Mouse (Mus musculus) forebrain, embryonic 11.5 days (tissue): ENCODE data around the gene Tsnax. TPM values are rescaled to one million over a fixed set of nuclear protein-coding genes. Genes with fewer than 3 reads are reported as not detected.

Experiments
- ATAC-seq: fragments of 200-750 bp; cut with Nextera tagmentation; replicated peaks from 2 replicates; pipeline ENCODE4 v1.8.0; 2017; ENCODE audit warnings: moderate TSS enrichment; ENCODE audit not compliant: low FRiP score
- DNase-seq: peaks from one replicate; pipeline ENCODE4 v3.0.0-alpha.2; 2017; ENCODE audit warnings: low spot score
- H3K27ac ChIP-seq: fragments of 300-500 bp; sonication (generic); 2 replicates; pipeline ENCODE4 v1.5.1; 2014; ENCODE audit warnings: low read depth, low read length
- H3K27me3 ChIP-seq: fragments of 300-500 bp; sonication (generic); 2 replicates; pipeline ENCODE4 v1.6.1; 2014; ENCODE audit warnings: mild to moderate bottlenecking, low read length, mixed read lengths; ENCODE audit not compliant: control insufficient read depth, insufficient read depth
- H3K36me3 ChIP-seq: fragments of 300-500 bp; sonication (generic); 2 replicates; pipeline ENCODE4 v1.6.1; 2014; ENCODE audit warnings: mild to moderate bottlenecking, low read length, moderate library complexity, mixed read lengths; ENCODE audit not compliant: control insufficient read depth, insufficient read depth
- H3K4me1 ChIP-seq: fragments of 300-500 bp; sonication (generic); replicated peaks from 2 replicates; pipeline ENCODE4 v1.6.1; 2014; ENCODE audit warnings: low read length, mixed read lengths; ENCODE audit not compliant: control insufficient read depth, insufficient read depth
- H3K4me2 ChIP-seq: fragments of 300-500 bp; sonication (generic); 2 replicates; pipeline ENCODE4 v1.6.1; 2014; ENCODE audit warnings: low read depth, mild to moderate bottlenecking, low read length, moderate library complexity, mixed read lengths; ENCODE audit not compliant: severe bottlenecking
- H3K4me3 ChIP-seq: fragments of 300-500 bp; sonication (generic); 2 replicates; pipeline ENCODE4 v1.5.1; 2014; ENCODE audit warnings: low read depth, low read length
- H3K9ac ChIP-seq: fragments of 300-500 bp; sonication (generic); 2 replicates; pipeline ENCODE4 v1.6.1; 2014; ENCODE audit warnings: low read length
- H3K9me3 ChIP-seq: fragments of 300-500 bp; sonication (generic); 2 replicates; pipeline ENCODE4 v1.6.1; 2016; ENCODE audit warnings: low read length, mixed read lengths; ENCODE audit not compliant: control insufficient read depth
- WGBS: fragments of 180-500 bp; shearing (Covaris S2); extraction: QIAGEN DNeasy Blood & Tissue Kit; methylation state at CpG from one replicate; pipeline ENCODE4 v1.1.7; 2014; 5-methylcytosine and 5-hydroxymethylcytosine counted together
- microRNA-seq: library from miRNA; unstranded; fragments of <30 nt; microRNA quantifications from one replicate; pipeline ENCODE4, GENCODE M21; 2016; ENCODE audit not compliant: insufficient number of aligned reads
- polyA plus RNA-seq: library from polyadenylated mRNA; unstranded; fragments of >200 nt; fragmentation: Nextera tagmentation; extraction: Ambion mirVana; gene quantifications from 2 replicates; pipeline ENCODE4 v1.2.1, GENCODE M21; 2014

The Tsnax gene
- polyA plus RNA-seq, 1 experiment from 2014 or later: 126 TPM

DNA sequence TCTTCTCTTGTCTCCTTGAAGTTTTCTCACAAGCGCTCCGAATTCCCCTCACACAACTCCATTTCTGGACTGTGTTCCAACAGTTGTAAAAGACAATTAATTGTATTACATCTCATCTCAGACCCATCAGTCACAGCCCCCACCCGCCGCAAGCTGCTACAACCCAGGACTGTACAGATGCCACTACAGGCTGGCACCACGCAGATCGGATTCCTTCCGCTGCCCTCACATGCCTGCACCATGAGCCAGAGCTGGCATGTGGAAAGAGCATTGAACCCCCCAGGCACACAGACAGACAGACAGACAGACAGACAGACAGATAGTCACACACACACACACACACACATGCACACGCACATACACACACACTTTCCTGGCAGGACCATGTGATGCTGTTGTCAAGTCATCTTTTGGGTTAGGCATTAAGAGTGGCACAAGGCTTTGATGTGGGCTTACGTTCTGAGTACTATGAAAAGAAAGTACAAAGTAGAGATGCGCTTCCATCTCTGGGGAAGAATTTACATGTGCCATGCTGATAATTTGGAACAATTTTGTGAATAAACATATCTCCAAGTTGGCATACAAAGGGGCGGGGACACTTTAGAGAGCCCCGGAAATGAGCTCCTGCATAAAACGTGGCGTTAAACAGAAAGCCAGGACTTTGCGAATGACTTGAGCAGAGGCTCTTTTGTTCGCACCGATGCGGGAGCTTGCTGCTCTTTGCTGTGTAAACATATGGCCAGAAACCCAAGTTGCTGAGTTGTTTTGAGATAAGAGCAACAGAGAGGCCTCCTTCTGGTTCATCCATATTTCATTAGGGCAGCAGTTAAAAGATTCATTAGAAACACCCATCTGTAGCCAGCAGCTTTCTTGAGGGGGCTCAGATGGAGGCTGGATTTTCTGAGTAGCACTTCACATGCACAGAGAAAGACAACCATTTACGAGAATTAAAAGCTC is 67.9 kb downstream of the Tsnax start:
- ATAC-seq (no peak), DNase-seq (no peak)
- WGBS: 83% methylated on average over 19 of the region's 19 CpGs
- Histone ChIP-seq H3K27me3 (no peaks in the 10 kb centered on the region), H3K9ac (no peak overlapping the region), H3K4me1 (no peaks in the 10 kb centered on the region), H3K9me3 (no peaks in the 10 kb centered on the region), H3K4me2 (no peak overlapping the region), H3K27ac (no peak overlapping the region), H3K4me3 (no peak overlapping the region), H3K36me3 (no peaks in the 10 kb centered on the region)

DNA sequence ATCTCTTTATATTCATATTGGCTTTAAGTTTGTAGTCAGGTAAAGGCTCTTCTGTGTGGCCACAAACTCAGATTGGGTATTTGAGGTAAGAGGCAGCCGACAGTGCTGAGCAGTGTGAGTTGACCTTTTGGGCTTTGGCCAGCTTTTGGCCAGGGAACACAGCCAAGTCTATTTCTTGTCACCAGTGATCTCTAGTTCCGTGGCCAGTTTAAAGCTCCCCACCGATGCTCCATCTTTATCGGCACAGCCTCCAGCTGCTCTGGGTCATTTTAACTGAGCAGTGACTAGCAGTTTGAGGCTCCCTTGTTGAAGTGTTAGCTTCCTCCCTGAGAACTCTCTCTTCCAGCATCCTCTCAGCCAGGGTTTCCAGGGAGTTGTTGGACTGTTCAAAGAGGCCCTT is 70.9 kb downstream of the Tsnax start:
- Histone ChIP-seq H3K9ac (no peak overlapping the region), H3K36me3 (no peaks in the 10 kb centered on the region), H3K27me3 (no peaks in the 10 kb centered on the region), H3K4me2 (no peak overlapping the region), H3K4me3 (no peak overlapping the region), H3K4me1 (0 out of 2 replicates have a peak, but pooled peaks cover 2% of the 10 kb centered on the region), H3K9me3 (no peaks in the 10 kb centered on the region), H3K27ac (no peak overlapping the region)
- DNase-seq (no peak), ATAC-seq (no peak)
- WGBS: 88% methylated on average over 4 of the region's 4 CpGs

Small RNA genes within 50 kb of the gene (microRNA-seq; reads per million reads assigned to microRNA genes)
- gene Gm22197: not detected

Other genes with a start within 250 kb of the Tsnax start
- 2.2 and 2.7 TPM in 2 replicates for gene Trim67, start 219.9 kb upstream of the Tsnax start, polyA plus RNA-seq
- 153 TPM in 2 replicates for gene Gnpat, start 150.0 kb upstream of the Tsnax start, polyA plus RNA-seq
- 56.7 and 59.1 TPM in 2 replicates for gene 2810004N23Rik, start 149.9 kb upstream of the Tsnax start, polyA plus RNA-seq
- 10.3 and 11.6 TPM in 2 replicates for gene Exoc8, start 115.3 kb upstream of the Tsnax start, polyA plus RNA-seq
- 11.1 and 12.3 TPM in 2 replicates for gene Sprtn, start 115.1 kb upstream of the Tsnax start, polyA plus RNA-seq
- gene Egln1, start 63.7 kb upstream of the Tsnax start, polyA plus RNA-seq: 20.7 and 22.2 TPM in 2 replicates
- gene Disc1, start 41.2 kb downstream of the Tsnax start, polyA plus RNA-seq: 1.0 and 1.3 TPM in 2 replicates